Mouse (Mus musculus): ENCODE measurements around the gene Psd4. TPM values are rescaled to one million over a fixed set of nuclear protein-coding genes. Genes with fewer than 3 reads are reported as not detected.

Psd4 gene
- polyA plus RNA-seq, 1 experiment from 2014 or later = 0.08 TPM

DNA sequence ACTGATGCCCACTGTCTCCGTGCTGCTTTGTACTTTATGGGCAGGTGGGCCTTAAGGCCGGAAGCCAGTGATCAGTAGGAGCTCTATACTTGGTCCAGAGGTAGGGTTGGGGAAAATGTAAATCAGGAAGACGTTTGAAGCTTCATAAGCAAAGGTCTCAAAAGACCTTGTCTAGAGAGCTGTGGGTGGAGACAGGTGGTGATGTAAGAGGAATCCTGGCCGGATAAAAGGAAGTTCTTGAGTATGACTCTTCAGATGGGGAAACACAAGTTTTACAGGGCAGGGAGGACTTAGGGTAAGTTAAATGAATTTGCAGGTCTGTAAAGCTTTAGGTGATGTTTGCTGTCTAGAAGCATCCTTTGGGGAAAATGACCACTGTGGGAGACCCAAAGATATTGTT, 81.7 kb downstream of the Psd4 start:
- no peak for TF ChIP-seq CTCF (IDR thresholded peaks at IDR 0.05)
- ChIA-PET CTCF (interaction anchor here (1.4 kb wide), 2 partner anchors 11 to 119 kb away, joined by 3 to 6 read pairs; no protein-coding TSS in a partner anchor), POLR2A (interaction anchor here (1.0 to 1.6 kb wide), 3 partner anchors 13 to 26 kb away, joined by 3 to 5 read pairs (median 4); no protein-coding TSS in a partner anchor)
- DNase-seq (ENCODE audit: low read depth, low spot score) = no peak
- no peaks in the 10 kb centered on the region for H3K27me3 ChIP-seq
- in situ Hi-C loops (cut with MboI; ENCODE audit: low pct_unique_long_range_greater_than_20kb) = no loop called here
- no peak for ATAC-seq

DNA sequence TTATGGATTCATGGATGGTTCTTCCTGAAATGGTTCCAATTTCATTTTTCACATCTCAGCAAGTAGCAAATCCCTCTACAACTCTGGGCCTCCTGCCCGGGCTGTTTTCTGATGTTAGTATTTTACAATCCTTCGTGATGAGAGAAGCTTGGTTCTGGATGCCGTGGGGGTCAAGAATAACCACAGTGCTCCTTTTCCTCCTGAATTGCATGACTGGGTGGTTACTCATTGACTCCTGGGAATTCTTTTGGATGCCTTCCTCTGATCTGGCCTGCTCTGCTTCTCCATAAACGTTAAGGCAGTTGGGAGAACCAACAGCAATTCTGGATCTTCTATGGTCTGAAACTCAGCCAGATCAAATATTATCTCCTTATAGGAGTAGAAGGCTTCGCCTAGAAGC, 85.8 kb downstream of the Psd4 start:
- peak; percentile 98 for DNase-seq (ENCODE audit: low read depth, low spot score)
- ChIA-PET CTCF (interaction anchor here (1.1 kb wide), 1 partner anchor 36 kb away, joined by 3 read pairs; no protein-coding TSS in a partner anchor), POLR2A (interaction anchor here (0.7 to 5.8 kb wide), 6 partner anchors 9 to 27 kb away, joined by 3 to 32 read pairs (median 4); partner anchors contain the start of gene Pax8)
- in situ Hi-C loops (cut with MboI; ENCODE audit: low pct_unique_long_range_greater_than_20kb) = loop anchor here (25.0 kb wide), 1 partner anchor 1291 kb away; the partner anchor contains the start of genes Mastl and Yme1l1
- no peaks in the 10 kb centered on the region for H3K27me3 ChIP-seq
- TF ChIP-seq CTCF (IDR thresholded peaks at IDR 0.05) = no peak
- ATAC-seq = peak; percentile 92

DNA sequence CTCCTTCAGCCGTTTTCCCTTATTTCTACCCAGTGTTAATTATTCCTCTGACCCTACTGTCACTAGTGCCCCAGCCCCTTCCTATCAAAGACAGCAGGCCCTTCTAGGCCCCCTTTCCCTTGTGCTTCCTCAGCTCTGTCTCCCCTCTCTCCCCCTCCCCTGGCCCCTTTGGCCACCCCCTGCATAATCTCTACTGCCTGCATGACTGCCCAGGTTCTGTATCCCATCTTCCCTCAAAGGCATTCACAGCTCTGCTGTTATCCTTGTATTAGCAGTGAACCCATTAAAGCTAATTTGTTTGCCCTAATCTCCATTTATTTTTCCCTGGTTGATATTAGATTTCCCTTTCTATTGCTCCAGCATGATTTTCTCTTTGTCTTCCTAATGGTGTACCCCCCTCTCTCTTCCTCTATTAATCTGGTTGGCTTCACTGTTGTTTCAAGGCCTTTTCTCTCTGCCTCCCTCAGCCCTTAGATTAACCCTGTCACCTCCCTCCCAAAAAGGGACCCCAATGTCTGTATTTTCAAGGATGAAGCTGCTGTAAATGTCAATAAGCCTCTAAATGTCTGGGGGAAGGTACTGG, 87.1 kb downstream of the Psd4 start:
- CTCF ChIA-PET = interaction anchor here (0.9 to 1.4 kb wide), 5 partner anchors 12 to 114 kb away, joined by 3 to 6 read pairs (median 4); no protein-coding TSS in a partner anchor
- H3K27me3 ChIP-seq = no peaks in the 10 kb centered on the region
- in situ Hi-C loops (cut with MboI; ENCODE audit: low pct_unique_long_range_greater_than_20kb) = loop anchor here (25.0 kb wide), 1 partner anchor 1292 kb away; the partner anchor contains the start of genes Mastl and Yme1l1
- ATAC-seq (no peak), DNase-seq (ENCODE audit: low read depth, low spot score) (no peak)
- no peak for TF ChIP-seq CTCF (IDR thresholded peaks at IDR 0.05)
- POLR2A ChIA-PET = interaction anchor here (0.8 to 5.8 kb wide), 7 partner anchors 10 to 40 kb away, joined by 3 to 32 read pairs (median 6); partner anchors contain the start of gene Pax8

DNA sequence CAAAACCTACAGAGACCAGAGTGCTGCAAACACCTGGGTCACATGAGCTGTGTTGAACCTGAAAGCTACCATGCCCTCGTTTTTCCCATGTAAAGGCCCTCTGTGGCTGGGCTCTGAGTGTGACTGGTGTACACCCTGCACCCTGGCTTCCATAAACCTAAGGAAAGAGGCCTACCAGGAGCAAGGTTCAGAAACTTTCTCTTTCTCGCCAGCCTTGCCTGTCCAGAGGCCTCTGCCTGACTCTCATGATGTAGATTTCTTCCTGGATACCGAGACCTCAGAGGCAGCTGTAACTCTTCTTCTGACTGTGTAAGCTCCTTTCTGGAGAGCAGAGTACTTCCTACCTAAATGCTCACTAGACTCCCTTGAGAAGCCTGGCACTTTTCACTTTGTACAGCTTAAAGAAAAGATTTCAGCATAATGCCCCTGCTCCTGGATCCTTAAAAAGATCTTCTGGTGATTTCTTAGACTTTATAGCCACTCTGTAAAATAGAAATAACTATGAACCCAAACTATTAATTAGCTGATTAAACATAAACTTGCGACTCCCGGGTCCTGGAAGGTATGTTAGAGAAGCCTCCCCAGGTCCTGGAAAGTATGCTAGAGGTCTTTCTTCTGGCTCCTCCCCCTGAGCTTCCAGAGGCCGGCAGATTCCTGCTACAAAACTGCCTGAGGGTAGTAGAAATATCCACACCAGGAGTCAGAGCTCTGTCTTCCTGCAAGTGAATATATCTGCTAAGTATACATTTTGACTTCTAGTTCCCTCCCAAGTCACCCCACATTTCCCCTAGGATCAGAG, 87.9 kb downstream of the Psd4 start:
- ChIA-PET POLR2A (interaction anchor here (0.7 to 5.8 kb wide), 8 partner anchors 9 to 156 kb away, joined by 3 to 32 read pairs (median 6); partner anchors contain the start of gene Pax8), CTCF (interaction anchor here (0.9 to 1.4 kb wide), 6 partner anchors 9 to 114 kb away, joined by 3 to 6 read pairs (median 4); no protein-coding TSS in a partner anchor)
- H3K27me3 ChIP-seq = no peaks in the 10 kb centered on the region
- TF ChIP-seq CTCF (IDR thresholded peaks at IDR 0.05) = no peak
- DNase-seq (ENCODE audit: low read depth, low spot score) (no peak), ATAC-seq (no peak)
- in situ Hi-C loops (cut with MboI; ENCODE audit: low pct_unique_long_range_greater_than_20kb) = loop anchor here (25.0 kb wide), 1 partner anchor 1293 kb away; the partner anchor contains the start of genes Mastl and Yme1l1

- ChIA-PET POLR2A (interaction anchor here (1.8 to 5.8 kb wide), 3 partner anchors 11 to 18 kb away, joined by 6 to 32 read pairs (median 12); partner anchors contain the start of gene Pax8), CTCF (interaction anchor here (0.8 kb wide), 1 partner anchor 17 kb away, joined by 3 read pairs; no protein-coding TSS in a partner anchor)
- ATAC-seq (no peak), DNase-seq (ENCODE audit: low read depth, low spot score) (no peak)
- H3K27me3 ChIP-seq = no peaks in the 10 kb centered on the region
- in situ Hi-C loops (cut with MboI; ENCODE audit: low pct_unique_long_range_greater_than_20kb) = loop anchor here (25.0 kb wide), 1 partner anchor 1295 kb away; the partner anchor contains the start of genes Mastl and Yme1l1
- TF ChIP-seq CTCF (IDR thresholded peaks at IDR 0.05) = no peak
Observed at GRCm38 (mm10) chr2:24456841-24457240, 89.5 kb downstream of the Psd4 start.

DNA sequence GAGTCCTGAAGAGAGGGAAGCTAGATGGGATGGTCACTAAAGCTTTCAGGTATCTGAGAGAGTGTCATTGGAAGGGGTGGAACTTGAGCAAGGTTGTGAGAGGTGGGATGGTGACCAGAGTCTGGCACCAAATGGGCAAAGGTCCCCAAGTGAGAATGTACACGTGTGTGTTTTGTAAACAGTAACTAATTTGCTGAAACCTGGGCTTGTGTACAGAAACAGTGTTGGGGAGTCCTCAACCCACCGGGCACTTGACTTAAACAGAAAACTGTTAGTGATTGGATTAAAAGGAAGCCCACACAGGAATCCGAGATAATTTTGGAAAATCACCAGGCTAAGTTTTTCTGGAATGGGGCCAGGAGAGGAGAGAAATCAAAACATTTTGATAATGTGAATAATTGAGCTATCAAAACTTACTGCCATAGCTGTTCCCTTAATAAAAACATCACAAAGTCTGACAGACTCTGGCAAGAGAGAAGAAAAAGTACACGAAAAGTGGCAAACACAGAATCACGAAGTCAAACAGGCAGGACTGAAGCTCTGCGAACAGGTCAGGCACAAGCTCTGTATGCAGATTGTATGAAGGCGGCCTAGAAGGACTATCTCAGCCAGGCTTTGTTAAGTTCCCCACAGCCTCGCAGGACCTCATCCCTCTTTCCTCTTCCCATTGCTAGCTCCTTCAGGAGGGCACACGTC, 92.9 kb downstream of the Psd4 start:
- DNase-seq (ENCODE audit: low read depth, low spot score) (no peak), ATAC-seq (peak; percentile 20)
- POLR2A ChIA-PET = interaction anchor here (0.7 to 1.4 kb wide), 4 partner anchors 15 to 103 kb away, joined by 3 to 10 read pairs (median 4); partner anchors contain the start of gene Pax8
- no peak for TF ChIP-seq CTCF (IDR thresholded peaks at IDR 0.05)
- no peaks in the 10 kb centered on the region for H3K27me3 ChIP-seq
- CTCF ChIA-PET = interaction anchor here (1.9 to 2.4 kb wide), 2 partner anchors 10 to 103 kb away, joined by 6 to 7 read pairs; no protein-coding TSS in a partner anchor
- in situ Hi-C loops (cut with MboI; ENCODE audit: low pct_unique_long_range_greater_than_20kb) = loop anchor here (25.0 kb wide), 1 partner anchor 1298 kb away; the partner anchor contains the start of genes Mastl and Yme1l1

DNA sequence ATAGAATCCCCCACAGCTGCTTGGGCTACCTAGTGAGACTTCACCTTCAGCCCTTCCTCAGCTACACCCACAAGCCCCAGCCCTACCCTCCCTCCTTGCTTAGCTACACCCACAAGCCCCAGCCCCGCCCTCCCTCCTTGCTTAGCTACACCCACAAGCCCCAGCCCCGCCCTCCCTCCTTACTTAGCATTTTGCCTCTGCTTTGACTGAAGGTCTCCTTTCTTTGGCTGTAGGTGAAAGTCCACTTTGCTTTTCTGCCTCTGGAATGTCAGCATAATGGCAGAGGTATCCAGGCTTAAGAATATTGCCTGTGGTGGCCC, 93.4 kb downstream of the Psd4 start:
- POLR2A ChIA-PET = interaction anchor here (0.7 to 1.1 kb wide), 2 partner anchors 14 to 102 kb away, joined by 3 to 4 read pairs; partner anchors contain the start of gene Pax8
- DNase-seq (ENCODE audit: low read depth, low spot score) (no peak), ATAC-seq (peak; percentile 41)
- TF ChIP-seq CTCF (IDR thresholded peaks at IDR 0.05) = no peak
- CTCF ChIA-PET = interaction anchor here (1.9 to 2.4 kb wide), 2 partner anchors 11 to 103 kb away, joined by 6 to 7 read pairs; no protein-coding TSS in a partner anchor
- H3K27me3 ChIP-seq = no peaks in the 10 kb centered on the region
- in situ Hi-C loops (cut with MboI; ENCODE audit: low pct_unique_long_range_greater_than_20kb) = loop anchor here (25.0 kb wide), 1 partner anchor 1298 kb away; the partner anchor contains the start of genes Mastl and Yme1l1

Other genes with a start within 250 kb of the Psd4 start
- not detected for gene Il1f8, start 214.4 kb upstream of the Psd4 start, polyA plus RNA-seq (2021)
- gene Il1f9, start 181.1 kb upstream of the Psd4 start, polyA plus RNA-seq (2021) = not detected
- not detected for gene Il1f6, start 152.2 kb upstream of the Psd4 start, polyA plus RNA-seq (2021)
- not detected for gene Il1f5, start 90.6 kb upstream of the Psd4 start, polyA plus RNA-seq (2021)
- not detected for gene Il1f10, start 76.4 kb upstream of the Psd4 start, polyA plus RNA-seq (2021)
- gene Il1rn, start 30.7 kb upstream of the Psd4 start, polyA plus RNA-seq (2021) = 8.6 TPM
- gene Pax8, start 108.0 kb downstream of the Psd4 start, polyA plus RNA-seq (2021) = 219 TPM